Mouse (Mus musculus): ENCODE results near the gene Sept3.
A peak's percentile ranks its signal among the peaks of the same experiment; 100 is the strongest.

The Sept3 gene

DNA sequence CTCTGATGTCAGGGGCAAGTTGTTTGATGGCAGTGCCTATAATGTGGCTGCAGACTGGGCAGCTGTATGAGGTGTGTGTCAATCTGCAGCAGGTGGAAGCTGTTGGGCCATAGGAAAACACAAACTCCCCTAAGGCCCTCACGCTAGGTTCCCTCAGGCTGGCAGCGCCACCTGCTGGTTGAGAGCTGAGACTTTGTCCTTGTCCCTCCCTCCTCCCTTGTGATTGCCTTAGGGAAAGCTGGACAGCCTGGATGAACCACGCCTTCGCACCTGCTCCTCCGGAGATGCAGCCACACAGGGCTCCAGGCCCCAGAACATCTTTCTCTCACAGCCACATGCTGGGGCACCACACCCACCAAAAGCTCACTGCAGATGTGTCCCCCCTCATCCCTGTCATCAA lies 3.5 kb upstream of the Sept3 start:
- DNase-seq (ENCODE audit: low read depth in 2 of 2, low spot score in 2 of 2), result peak in 1 of 2 experiments; percentile 19

DNA sequence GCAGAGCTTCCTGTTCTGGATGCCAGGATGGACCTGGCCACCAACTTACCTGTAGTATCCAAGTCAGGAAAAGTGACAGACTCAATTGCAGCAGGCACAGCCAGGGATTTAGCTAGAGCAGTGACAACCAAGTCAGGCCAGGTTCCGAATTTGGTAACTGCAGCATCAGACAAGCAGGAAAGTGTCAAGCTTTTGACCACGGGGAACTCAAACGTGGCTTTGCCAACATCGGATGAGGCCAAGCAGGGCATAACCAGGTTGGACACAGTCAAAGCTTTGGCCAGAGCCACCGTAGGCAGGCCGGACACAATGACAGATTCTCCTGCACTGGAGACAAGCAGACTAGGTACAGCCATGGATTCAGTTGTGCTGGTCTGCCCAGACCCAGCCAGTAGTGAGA lies 2.4 kb upstream of the Sept3 start:
- no peak for DNase-seq (ENCODE audit: low read depth in 2 of 2, low spot score in 2 of 2)

DNA sequence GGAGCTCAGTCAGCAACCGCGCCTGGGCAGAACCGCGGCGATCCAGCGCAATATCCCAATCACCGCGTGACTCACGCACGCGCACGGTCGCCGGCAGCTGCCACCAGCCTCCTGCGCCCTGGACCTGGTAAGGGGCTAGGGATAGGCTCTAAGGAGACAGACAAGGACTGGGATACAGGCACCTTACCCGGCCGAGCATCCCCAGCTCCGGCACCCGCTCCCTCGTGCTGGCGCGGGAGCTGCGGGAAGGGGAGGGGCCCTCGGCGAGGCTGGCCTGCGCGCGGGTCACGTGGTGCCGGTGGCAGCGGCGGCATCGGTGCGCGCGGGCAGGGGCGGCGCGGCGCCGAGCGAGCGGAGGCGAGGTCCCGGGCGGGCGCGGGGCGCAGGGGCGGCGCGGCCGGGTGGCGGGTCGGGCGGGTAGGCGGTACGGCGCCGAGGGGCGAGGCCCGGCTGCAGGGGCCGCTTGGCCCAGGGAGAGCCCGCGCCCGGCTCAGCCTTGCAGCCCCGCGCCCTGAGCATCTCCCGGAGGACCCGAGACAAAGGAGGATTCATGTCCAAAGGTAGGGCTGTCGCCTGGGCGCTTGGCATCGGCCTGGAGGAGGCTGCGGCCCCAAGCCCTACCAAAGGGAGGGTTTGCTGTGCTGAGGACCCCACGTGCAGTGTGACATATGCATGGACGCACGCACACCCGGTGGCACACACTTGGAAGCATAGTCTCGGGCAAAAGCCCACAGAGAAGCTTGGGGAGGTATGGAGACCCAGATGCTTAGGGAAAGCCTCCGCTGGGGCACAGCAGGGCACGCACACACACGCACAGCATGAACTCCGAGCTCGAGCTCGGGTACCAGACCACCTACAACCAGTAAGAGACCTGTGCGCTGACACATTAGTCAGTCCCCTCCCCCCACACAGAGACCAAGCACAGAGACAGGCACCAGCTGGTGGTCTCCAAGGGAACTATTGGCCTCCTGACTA lies 521 bp downstream of the Sept3 start:
- DNase-seq (ENCODE audit: low read depth in 2 of 2, low spot score in 2 of 2), result no peak

DNA sequence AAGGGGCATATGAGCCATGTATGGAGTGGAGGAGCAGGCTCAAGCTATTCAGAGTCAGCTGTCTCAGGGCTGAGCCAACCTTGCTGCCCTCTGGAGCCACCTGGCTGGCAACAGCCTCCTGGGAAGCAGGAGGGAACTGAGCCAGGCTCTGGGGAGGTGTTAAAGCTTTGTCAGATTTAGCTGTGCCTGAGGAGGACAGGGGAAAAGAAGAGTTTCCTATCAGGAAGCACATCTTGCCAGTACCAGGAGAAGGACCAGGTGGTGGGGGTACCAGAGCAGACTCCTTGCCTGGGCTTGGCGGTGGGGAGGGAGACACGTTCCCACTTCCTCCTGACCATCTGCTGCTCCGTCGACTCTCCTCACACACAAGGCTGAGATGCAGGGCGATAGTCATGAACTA lies 2.9 kb downstream of the Sept3 start:
- DNase-seq (ENCODE audit: low read depth in 2 of 2, low spot score in 2 of 2), result no peak

DNA sequence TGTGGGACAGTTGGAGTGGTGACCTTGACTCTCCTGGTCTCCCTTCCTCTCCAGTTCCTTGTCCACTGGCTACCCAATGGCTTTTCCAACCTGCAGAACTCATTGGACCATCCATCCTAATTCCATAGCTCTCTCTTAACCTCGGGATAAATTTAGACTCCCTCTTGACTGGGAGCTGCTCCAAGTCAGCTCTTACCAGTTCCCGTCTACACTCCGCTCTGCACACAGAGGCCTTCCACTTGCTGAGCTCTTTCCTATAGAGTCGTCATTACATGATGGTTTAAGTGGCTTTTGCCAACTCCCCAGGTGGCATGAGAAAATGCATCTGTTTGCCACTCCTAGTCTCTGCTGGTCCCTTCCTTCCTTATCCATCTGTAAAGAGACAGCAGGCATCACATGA lies 5.9 kb downstream of the Sept3 start:
- DNase-seq (ENCODE audit: low read depth in 2 of 2, low spot score in 2 of 2), result no peak

DNA sequence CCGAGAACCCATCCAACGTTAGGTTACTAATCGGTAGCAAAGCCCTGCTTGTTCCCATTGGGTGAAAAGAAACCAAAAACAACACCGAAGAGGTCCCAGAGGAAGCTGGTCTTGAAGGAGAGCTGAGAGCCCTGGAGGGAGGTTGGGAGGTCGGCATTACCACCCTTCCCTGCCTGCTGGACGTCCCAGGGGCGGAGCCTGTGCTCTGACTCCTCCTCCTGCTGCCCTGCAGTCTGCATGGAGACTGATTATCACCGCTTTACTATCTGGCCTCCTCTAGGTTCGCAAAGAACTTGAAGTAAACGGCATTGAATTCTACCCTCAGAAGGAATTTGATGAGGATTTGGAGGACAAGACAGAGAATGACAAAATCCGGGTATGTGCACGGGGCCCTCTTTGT lies 11.5 kb downstream of the Sept3 start:
- no peak for DNase-seq (ENCODE audit: low read depth in 2 of 2, low spot score in 2 of 2)

DNA sequence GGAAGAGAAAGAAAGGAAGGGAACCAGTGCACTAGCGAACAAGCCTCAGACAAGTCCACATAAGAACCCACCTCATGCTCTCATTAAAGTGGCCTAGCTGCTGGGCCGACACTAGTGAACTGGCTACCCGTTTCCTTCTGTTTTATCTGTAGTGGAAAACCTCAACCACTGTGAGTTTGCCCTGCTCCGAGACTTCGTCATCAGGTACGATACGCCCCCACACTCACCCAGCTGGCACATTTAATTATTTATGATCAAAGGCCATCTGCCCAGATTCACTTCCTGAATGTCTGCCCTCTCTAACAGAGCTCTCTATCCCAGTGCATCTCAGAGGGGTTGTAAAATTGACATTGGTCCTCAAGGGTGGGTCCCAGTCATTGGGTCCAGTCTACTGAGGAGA lies 15.6 kb downstream of the Sept3 start:
- no peak for DNase-seq (ENCODE audit: low read depth in 2 of 2, low spot score in 2 of 2)

DNA sequence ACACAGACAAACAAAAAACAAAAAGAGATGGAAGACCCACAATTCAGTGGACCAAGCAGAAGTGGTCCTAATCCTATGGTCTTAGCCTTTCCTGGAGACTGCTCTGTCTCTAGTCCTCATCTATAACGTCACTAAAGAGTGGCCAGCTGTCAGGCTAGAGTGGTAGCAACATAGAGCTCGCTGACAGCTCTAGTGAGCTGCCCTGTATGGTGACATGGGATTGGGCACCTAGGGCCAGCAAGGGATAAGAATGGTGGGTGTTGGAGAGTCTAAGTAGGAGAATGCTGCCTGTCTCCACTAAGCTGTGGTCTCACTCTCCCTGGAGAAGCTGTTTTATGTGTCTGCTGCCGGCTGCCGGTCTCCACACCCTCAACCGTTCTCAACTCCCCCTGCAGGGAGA lies 18.2 kb downstream of the Sept3 start:
- DNase-seq (ENCODE audit: low read depth in 2 of 2, low spot score in 2 of 2), result no peak

DNA sequence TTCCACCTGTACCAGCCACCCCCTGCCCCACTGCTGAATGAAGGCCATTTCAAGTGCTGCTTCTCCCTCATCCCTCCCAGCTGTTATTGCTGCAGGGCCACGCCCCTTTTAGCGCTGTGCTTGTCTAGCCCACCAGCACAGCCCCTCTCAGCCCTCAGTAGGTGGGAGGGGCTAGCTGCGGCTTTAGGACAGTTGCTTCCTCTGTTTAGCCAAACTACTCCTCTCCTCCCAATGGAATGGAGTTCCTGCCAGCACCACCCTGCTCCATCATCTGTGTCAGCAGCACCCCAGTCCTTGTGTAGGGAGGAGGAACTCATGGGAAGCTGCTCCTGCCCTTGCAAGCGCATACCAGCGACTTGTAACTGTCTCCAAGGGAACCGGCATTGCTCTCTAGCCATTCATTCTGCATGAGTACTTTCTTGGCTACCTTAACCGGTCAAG lies 18.6 kb downstream of the Sept3 start:
- DNase-seq (ENCODE audit: low read depth in 2 of 2, low spot score in 2 of 2), result no peak

DNA sequence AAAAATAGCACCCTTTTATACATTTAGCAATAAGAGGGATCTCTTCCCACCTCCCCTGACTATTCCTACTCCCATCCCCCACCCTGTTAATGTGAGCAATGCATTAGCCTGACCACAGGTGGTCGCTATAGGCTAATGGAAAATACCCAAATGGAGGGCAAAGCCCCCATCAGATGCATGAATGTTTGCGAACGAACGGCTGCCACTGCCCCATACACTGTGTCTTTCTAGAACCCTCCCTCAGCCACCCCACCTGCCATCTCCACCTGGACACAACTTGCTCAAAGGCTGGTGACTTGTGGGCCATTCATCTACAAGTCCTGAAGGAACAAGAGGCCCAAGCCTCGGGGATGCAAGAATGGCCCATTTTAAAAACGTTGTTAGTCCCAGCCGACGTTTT lies 19.4 kb downstream of the Sept3 start:
- DNase-seq (ENCODE audit: low read depth in 2 of 2, low spot score in 2 of 2), result no peak

DNA sequence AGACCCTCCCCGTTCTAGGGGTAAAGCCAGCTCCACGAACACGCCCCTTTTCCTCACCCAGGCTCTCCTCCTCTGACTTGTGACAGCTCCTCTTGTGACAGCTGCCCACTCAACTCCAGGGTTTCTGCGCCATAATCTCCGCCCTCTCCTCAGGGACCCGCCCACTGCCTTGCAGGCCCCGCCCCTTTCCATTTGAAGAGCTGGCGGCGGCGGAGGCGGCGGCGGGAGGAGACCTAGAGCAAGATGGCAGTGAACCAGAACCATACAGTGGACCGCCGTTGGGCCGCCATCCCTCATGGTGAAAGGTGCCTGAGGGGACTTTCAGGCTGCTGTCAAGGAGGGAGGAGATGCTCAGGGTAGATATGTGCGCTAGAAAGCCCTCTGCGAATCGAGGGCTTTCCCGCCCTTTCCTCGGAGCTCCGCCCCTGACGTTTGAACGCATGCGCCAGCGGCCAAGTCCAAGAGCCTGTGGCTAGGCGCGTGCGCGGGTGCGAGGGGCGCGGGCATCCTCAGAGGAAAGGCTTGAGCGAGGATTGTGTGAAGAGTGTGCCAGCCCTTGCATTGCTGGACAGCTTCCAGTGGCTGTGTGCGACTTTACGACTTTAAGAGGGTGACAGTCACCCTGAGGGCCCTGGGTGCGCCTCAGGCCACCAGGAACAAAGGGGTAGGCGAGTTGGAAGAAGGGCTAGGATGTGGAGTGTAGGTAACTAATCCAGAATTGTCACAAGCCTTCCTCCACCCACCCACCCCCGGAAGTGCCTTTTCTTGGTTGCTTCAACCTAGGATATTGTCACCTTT lies 24.3 kb downstream of the Sept3 start, which contains the start of gene Wbp2nl:
Gene Wbp2nl (plus strand): TSS at position 191 of the 798 bp plus-strand sequence.
- no peak for DNase-seq (ENCODE audit: low read depth in 2 of 2, low spot score in 2 of 2)

DNA sequence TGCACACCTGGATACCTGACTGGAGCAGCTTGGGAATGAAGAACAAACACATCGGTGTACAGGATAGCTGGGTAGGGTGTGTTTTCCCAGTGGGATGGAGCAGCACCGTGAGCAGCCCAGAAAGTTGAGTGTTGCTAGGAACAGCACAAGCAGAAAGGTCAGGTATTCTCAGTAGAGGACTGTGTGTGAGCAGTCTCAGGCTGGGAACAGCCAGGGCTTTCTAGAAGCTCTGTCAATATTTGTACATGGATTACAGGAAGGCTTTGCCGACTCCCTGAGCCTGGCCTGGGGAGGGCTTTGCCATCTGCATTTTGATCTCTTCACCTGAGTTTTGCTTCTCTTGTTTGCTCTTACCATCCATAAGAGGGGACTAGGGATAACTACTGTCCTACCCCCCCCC lies 32.4 kb downstream of the Sept3 start:
- no peak for DNase-seq (ENCODE audit: low read depth in 2 of 2, low spot score in 2 of 2)

DNA sequence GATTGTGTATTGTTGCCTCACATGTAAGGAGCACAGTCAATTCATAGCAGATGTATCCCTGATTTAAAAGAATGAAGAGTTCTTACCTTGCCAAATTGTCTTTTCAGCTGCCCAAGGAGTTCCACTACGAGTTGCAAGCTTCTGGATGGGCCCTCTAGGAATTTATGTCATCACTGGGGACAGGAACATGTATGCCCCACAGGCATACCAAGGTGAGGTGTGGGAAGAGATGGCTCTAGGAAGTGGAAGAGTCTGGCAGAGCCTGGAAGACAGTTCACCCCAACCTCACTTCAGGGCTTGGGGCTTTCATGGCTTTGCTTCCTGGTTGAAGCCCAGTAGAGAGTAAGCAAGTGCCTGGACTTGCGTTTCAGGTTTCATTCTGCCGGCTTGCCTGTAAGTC lies 33.7 kb downstream of the Sept3 start:
- DNase-seq (ENCODE audit: low read depth in 2 of 2, low spot score in 2 of 2), result no peak

DNA sequence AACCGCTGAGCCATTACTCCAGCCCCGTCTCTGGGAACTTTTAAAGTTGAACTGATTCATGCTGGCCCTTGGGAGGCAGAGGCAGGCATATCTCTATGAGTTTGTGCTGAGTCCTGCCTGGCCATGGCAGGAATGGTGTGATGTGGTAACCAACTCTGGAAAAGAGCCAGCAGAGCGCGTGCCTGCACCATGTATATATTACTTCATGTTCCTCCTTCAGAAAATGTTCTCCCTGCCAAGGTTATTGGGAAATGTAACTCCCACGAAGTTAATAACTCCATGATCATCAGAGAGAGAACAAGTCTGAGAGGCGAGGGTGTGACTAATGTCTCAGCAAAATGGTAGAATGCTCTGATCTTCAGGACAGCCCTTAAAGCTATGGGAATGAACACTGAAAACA lies 43.1 kb downstream of the Sept3 start:
- DNase-seq (ENCODE audit: low read depth in 2 of 2, low spot score in 2 of 2), result no peak

DNA sequence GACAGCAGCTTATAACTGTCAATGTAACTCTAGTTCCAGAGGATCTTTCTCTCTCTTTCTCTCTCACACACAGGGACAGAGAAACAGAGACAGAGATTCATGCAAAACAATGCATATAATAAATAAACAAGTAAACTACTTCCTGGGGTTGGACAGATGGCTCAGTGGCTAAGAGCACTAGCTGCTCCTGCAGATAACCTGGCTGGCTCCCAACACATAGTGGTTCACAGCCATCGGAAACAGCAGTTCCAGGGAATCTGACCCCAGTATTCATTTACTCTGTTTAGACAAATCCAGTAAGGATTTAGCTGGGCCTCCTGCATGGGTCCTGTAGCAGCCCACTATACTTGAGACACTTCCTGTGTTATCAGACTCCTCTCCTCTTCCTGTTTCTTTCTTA lies 44.9 kb downstream of the Sept3 start:
- DNase-seq (ENCODE audit: low read depth in 2 of 2, low spot score in 2 of 2), result no peak

DNA sequence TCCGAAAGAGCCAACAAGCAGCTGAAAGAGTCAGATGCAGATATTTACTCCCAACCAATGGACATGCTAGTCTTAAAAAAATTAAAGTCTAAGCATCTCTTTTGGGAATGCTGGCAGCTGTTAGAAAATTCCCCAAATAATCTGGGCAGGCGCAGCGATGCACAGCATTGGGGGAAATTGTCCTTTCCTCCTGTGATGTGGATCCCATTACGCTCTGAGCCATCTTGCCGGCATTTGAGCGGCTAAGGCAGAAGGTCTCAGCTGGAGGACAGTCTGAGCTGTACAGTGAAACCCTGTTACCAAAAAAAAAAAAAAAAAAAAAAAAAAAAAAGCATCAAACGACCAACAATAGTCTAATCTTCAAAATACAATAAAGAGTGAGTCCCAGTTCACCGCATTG lies 47.5 kb downstream of the Sept3 start:
- DNase-seq (ENCODE audit: low read depth in 2 of 2, low spot score in 2 of 2), result no peak

DNA sequence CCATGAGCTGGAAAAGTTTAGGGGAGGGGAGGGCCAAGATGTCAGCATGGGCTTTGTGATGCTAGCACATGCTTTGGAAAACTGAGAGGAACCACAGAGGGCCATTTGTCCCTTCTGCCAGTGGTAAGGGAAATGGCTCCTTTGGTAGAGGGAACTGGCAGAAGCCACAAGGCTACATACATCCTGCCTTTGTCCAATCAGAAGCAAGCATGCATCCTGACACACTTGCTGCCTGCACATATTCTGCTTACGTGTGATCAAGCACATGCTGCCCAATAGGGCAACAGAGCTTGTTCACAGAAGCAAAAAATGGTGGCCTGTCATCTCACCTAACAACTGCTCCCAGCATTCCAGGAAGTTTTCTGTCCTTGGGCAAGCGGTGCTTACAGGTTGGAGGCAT lies 50.7 kb downstream of the Sept3 start:
- DNase-seq (ENCODE audit: low read depth in 2 of 2, low spot score in 2 of 2), result no peak

DNA sequence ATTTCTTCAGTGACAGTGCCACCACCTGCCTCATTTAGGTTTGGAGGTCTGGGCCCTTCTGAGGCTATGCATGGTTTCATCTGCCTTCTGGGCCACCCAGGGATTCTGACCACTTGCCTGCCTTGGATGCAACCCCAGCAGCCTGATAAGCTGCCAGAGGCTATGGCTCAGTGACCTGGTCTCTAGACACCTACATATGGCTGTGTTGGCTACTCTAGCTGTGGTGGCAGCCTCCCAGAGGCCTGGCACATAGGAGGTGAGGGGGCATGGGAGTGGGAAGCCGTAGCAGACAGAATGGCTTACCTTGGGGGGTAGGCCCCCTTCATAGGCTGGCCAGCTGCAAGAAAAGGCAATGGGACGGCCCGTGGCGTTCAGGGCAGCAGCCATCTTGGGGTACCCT lies 60.5 kb downstream of the Sept3 start:
- no peak for DNase-seq (ENCODE audit: low read depth in 2 of 2, low spot score in 2 of 2)

DNA sequence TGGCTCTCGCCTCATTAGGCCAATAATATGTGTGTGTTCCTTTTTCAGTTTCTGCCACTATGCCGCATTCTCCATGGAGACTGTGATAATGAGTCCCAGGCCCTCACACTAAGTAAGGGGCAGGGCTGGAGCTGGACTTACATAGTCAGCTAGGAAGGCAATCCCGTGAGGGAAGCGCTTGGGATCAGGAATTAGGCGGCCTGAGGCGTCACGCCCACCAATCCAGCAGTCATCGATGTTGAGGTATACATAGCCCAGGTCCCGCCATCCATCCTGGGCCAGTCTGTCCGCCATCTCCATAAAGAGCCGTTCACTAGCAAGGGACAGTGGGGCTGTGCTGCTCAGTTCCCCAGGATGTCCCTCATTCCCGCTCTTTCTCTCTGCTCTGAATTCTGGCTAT lies 61.9 kb downstream of the Sept3 start:
- DNase-seq (ENCODE audit: low read depth in 2 of 2, low spot score in 2 of 2), result no peak

DNA sequence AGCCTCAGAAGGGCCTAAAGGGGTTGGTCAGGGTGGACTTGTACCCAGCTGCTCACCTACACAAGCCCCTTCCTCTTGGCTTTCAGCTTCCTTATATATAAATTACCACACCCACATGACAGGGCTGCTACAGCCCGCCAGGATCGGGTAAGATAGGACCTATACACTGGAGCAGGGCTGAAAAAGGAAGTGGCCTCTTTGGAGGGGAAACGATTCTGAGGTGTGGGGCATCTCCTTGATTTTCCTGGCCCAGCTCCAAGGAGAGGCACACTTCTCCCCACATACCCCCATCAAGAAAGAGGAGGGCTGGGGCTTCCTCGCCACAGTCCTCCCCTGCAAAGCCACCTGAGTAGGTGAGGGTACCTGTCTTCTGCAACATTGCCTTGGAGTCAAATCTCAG lies 63.2 kb downstream of the Sept3 start:
- no peak for DNase-seq (ENCODE audit: low read depth in 2 of 2, low spot score in 2 of 2)

DNA sequence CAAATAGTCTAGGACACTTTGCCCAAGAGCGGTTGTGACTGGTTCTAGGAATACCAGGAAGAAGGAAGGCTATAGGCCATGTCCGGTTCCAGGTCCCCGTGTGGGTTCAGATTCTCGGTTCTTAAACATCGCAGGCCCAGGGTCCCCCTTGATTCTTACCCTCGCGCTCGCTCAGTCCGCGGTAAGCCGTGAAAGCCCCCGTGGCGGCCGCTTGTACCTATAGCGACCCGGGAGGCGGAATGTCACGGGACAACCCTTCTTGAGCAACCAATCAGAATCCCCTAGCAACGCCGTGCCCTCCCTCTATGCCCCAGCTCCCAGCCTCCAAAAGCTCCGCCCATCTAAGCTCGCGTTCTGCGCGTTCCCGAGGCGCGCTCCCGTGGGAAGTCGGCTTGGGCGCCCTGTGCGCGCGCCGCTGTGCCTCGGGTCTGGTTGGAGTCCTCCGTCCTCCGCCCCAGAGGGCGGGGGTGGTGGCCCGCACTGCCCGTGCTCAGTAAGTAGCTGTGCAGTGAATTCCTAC lies 64.0 kb downstream of the Sept3 start, which contains the start of the genes Naga, Pheta2 and Smdt1:
Gene Naga (minus strand): TSS at position 333 of the 520 bp plus-strand sequence.
Gene Pheta2 (plus strand): TSS at position 350 of the 520 bp plus-strand sequence.
Gene Smdt1 (plus strand): TSS at position 367 of the 520 bp plus-strand sequence.
- peak; percentile 75 to 87 for DNase-seq (ENCODE audit: low read depth in 2 of 2, low spot score in 2 of 2)

DNA sequence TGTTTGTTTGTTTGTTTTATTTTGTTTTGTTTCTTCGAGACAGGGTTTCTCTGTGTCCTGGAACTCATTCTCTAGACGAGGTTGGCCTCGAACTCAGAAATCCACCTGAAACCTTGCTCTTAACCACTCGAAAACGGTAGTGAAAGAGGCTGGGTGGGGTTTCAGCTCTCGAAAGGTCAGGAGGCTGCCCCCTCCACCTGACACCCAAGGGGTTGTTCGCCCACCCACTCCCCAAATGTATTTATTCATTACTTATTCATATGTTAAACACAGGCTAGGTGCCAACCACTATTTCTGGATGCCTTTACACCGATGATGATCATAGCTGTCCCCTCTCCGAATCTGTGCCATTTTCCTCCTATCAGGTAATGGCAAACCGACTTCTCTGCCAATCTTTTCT lies 64.5 kb downstream of the Sept3 start:
- DNase-seq (ENCODE audit: low read depth in 2 of 2, low spot score in 2 of 2), result no peak

All from CD8-positive naive resting alpha-beta T cell, adult 2 months (primary cell).